Mouse (Mus musculus): ENCODE results near the gene Khdrbs1.
"Not testable (repeated sequence)": the region's sequence is repeated elsewhere in the genome, so short reads cannot be mapped to it uniquely, and the experiment has no call there.

The Khdrbs1 gene

DNA sequence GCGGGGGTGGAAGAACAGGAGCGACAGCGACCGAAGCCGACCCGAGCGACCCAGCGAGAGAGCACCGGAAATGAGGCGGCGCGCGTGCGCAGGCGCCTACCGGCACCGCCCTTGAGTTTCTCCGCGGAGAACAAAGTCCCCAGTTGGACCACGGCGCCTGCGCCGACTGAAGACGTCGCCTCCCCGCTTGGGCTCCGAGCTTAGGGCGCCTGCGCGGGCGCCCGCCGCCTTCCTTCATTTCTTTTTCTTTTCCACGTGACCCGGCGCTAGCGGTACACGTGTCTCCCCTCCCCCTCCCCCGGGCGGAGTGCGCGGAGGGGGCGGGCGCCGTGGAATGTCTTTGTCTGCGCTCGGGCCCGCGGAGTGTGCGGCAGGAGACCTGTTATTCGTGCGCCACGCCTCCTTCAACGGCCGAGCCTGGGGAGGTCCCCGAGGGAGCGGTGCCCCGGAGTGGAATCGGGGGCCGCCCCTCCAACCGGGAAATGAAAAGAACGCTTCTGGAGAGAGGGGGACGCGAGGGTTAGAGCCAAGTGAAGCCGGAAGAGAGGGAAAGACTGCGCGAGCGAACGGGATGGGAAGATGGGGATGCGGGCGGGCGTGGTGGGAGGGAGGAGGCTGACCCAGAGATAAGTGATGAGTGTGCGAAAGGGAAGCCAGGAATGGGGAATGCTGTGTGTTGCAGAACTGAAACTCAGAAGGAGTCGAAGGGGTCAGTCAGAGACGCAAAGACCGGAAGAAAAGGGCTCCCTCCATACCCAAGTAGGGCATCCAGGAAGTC lies at the start of gene Khdrbs1:
TSS of gene Khdrbs1 (minus strand) at position 72 of the 778 bp plus-strand sequence.
- DNase-seq (ENCODE audit: low spot score) = peak; percentile 92

- DNase-seq (ENCODE audit: low spot score) = no peak
Observed at GRCm38 (mm10) chr4:129791399-129791798, 49.3 kb upstream of the Khdrbs1 start.

DNA sequence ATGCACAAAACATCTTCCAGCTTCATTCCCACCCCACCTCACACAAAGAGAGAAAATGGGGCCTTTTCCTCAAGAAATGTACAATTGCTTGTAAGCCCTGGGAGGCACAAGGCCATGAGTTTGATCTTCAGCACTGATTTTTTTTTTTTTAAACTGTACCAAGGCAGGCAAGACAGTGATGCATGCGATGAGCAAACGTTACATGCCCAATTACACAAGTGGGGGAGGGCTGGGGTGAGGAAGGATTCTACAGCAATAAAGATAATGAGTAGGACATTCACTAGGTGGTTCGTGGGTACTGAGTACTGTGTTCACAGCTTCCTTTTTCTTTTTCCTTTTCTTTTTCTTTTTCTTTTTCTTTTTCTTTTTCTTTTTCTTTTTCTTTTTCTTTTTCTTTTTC lies 48.4 kb upstream of the Khdrbs1 start:
- DNase-seq (ENCODE audit: low spot score) = no peak

DNA sequence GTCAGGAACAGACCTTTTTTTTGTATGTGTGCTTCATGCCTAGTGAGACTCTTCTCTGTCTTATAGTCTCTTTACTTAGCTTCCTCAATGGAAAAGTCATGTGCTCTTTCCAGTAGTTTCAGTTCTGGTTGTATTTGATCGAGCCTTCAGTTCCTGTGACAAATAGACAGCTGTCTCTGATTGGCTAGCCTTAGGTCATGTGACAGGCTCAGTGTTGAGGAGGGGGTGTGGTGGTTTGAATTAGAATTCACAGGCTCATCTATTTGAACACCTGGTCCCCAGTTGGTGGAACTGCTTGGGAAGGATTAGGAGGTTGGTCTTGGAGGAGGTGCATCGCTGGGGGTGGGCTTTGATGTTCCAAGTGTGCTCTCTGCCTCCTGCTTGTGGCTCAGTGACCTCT lies 47.5 kb upstream of the Khdrbs1 start:
- DNase-seq (ENCODE audit: low spot score) = no peak

DNA sequence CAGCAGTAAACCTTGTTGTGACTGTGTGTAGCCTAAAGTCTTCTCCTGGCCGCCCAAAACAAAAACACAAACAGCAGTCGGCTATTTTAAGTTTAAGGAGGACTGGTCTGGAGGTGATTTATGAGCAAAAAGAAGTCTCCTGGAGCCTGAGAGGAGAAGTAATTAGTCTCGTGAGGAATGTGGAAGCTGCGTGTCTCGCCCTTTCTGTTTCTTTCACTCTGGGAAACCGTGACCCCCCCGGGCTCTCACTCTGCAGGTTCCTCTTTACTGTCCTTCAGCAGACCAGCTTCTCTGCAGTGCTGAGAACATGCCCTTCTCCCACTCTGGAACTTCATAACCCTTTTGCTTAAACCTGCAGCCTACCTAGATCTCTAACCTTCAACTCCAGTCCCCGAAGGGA lies 46.6 kb upstream of the Khdrbs1 start:
- DNase-seq (ENCODE audit: low spot score) = no peak

DNA sequence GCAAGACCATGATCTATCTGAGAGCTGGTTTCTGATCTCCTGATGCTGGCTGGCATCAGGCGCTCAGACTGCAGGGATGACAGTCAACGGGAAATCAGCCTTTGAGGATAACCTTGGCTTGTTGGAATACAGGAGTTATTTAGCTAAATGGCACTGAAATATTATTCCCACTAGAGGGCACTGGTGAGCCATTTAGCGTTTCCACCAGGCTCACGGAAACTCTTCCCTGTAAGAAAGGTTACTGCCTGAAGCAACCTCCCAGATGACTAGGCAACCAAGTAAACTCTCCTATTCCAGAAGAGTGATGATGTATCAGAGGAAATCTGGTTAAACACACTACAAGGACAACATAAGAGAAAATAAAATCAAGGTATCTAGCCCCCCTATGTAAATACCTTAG lies 43.1 kb upstream of the Khdrbs1 start:
- peak; percentile 70 for DNase-seq (ENCODE audit: low spot score)

- DNase-seq (ENCODE audit: low spot score) = no peak
Observed at GRCm38 (mm10) chr4:129783506-129783905, 41.4 kb upstream of the Khdrbs1 start.

- DNase-seq (ENCODE audit: low spot score) = no peak
Observed at GRCm38 (mm10) chr4:129782857-129783331, 40.8 kb upstream of the Khdrbs1 start.

DNA sequence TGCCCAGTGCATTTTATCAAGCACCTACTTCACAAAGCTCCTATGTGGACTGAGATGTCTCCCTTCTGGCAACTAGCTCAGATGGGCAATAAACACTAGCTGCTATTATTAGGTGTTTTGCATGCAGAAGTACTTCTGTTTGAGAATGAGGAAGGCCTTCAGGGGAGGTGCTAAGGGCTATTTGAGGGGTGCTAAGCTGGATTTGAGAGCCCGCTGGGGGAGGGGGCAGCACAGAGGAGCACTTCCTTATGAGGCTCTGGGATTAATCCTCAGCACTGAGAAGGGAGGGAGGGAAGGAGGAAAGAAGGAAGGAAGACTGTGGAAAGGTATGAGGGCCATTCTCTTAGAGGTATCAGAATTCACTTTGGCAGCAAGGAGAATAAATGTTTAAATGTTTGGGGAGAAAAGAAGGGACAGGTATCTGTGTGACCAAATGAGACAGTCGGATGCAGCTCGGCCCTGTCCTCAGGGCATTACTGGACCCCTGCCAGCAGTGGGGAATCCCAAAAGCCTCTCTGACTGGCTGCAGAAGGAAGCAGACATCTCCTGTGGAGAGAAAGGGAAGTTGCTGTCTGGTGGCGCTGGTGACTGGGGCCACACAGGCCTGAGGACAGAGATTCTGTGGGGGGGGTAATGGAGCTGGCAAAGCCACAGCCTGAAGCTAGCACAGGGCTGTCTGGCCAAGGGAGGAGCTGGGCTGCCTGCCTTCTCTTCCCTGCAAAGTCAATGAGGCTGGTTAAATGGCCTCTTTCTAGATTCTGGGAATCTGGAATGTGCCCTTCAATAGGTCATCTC lies 40.0 kb upstream of the Khdrbs1 start:
- DNase-seq (ENCODE audit: low spot score) = no peak

DNA sequence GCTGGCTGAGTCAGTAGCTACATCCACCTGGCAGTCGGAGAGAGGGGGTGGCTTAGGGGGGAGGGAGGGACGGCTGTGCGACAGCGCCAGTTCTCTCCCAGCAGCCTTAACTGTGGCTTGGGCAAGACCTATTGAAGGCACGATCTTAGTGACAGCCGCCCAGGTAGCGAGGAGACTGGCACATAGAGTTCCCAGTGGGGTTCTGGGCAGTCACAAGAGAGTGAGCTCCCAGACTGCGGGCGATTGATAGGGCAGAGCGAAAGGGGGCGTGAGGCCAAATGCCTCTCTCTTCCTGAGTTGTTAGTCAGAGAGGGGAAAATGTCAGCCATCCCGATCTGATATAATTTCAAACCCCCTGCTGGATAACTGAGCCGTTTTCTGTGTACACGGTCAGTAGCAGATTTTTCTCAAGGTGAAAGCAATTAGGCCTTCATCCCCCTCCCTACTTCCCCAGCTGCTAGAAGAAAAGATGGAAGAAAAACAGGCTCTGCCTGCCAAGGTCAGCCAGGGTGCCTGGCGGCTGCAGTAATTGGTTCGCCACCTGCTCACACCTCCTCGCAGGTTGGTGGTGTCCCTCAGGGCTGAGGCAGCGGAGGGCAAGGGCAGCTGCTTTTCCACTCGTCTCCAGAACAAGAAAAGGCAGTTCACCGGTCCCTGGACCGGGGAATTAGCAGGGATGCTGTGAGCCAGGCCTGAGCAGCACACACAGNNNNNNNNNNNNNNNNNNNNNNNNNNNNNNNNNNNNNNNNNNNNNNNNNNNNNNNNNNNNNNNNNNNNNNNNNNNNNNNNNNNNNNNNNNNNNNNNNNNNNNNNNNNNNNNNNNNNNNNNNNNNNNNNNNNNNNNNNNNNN lies 29.8 kb upstream of the Khdrbs1 start:
- no peak for DNase-seq (ENCODE audit: low spot score)

DNA sequence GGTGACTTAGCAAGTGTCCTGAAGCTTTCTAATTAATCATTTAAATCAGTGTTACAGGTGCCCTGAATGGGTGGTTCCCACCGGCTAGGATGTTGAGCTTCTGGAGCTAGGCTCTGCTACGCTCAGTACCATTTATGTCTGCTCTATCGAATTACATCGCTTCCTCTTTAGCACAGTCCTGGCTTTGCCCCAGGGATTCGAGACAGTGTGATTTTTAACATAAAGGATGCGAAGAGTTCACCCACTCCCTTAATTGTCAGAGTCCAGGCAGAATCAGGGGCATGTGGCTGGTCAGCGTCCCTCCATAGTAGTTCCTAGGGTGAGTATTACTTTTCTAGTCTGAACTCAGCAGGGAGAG lies 29.2 kb upstream of the Khdrbs1 start:
- DNase-seq (ENCODE audit: low spot score) = no peak

DNA sequence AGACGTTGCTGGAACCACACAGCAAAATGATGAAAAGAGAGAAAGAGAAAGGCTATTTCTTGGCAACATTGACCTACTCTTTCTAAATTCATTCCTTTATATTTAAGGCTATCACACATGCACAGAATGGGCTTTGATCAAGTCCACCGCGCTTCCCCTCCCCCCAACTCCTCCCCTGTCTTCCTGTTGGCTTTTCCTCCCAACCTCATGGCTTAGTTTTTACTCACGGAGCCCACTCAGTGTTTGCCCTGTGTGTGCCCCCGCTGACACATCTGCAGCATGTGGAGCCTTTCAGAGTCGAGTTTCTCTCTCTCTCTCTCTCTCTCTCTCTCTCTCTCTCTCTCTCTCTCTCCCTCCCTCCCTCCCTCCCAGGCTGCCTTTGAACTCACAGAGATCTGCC lies 28.5 kb upstream of the Khdrbs1 start:
- no peak for DNase-seq (ENCODE audit: low spot score)

- DNase-seq (ENCODE audit: low spot score) = not testable (repeated sequence)
Observed at GRCm38 (mm10) chr4:129768742-129769141, 26.6 kb upstream of the Khdrbs1 start.

DNA sequence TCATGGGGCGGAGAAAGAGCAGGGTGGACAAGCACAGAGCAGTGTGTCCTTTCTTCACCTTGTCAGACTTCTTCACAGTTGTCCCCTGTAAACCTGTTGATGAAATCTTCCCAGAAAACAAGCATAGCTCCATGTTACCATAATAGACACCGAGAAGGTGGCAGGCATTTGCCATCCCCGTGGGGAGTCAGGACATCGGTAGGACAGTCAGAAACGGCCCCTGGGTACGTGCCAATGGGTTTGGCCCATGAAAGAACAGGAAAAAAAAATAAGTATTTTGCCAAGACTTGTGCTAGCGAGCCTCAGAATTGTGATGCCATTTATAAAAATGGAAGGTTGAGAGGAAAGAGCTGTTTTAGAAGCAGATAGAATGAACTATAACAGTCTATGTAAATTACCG lies 25.7 kb upstream of the Khdrbs1 start:
- no peak for DNase-seq (ENCODE audit: low spot score)

DNA sequence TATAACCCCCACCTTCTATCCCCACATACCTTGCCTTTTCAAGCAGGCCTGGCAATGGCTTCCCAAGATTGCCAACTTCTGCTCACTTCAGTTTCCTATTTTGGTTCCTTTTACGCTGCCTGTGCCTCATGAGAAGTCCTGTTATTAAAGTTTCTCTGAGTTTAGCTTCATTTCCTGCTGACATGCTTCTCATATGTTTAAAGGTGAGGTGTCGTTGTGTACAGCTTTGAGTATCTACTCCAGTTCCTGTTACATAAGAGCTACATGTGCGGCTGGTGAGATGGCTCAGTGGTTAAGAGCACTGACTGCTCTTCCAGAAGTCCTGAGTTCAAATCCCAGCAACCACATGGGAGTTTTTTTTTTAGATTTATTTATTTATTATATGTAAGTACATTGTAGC lies 23.2 kb upstream of the Khdrbs1 start:
- no peak for DNase-seq (ENCODE audit: low spot score)

GRCm38 (mm10) chr4:129762496-129762895 lies 20.4 kb upstream of the Khdrbs1 start:
- not testable (repeated sequence) for DNase-seq (ENCODE audit: low spot score)

DNA sequence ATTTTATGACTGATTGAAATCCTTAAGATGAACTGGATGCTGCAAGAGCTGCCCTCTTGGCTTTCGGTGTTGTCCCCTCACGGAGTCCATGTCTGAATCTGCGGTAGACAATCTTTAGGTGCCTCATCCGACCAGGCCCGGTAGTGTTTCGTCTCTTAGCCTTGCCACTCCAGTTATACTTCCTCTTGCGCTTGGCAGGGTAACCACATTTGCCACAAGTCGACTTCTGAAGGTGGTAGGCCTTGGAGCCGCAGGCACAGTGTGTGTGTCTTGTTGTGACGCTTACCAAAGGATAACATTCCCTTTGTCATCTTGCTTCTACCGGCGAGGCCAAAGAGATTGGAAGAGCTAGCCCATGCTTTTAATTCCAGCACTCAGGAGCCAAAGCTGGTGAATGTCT lies 19.5 kb upstream of the Khdrbs1 start:
- DNase-seq (ENCODE audit: low spot score) = no peak

GRCm38 (mm10) chr4:129755455-129755854 lies 13.4 kb upstream of the Khdrbs1 start:
- DNase-seq (ENCODE audit: low spot score) = no peak

DNA sequence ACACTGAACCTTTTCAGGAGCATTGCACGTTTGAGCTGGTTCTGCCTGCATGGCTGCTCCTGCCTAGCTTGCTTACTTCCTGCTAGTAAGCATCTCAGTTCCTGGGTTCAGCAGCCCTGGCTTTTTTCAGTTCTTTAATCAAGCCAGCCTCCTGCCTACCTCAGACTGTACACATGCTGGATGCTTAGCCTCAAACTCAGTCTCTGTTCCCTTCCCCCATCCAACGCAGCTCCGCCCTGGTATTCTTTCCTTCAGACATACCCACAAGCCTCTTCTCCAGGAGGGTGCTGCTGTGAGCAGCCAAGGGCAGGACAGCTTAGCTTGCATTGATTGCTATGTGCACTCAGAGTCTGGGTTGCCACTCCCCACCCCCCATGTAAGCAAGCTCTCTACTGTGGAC lies 12.6 kb upstream of the Khdrbs1 start:
- no peak for DNase-seq (ENCODE audit: low spot score)

DNA sequence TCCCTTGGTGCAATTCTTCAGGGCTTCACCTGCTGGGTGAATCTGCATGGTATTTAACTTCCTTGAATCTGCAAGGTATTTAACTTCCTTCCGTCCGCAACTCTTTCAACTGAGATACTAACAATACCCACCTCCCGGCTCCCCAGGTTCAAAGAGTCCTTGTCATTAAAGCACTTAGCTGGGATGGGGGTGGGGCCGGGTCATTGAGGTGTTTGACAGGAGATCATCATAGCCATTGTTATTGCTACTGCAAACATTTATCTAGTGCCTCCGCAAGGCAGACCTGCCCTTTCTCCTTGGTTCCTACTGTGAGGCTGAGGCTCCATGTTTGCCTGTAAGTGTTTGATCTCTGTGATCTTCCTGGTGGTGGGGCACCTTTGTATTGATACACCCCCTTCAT lies 8.3 kb upstream of the Khdrbs1 start:
- DNase-seq (ENCODE audit: low spot score) = no peak

GRCm38 (mm10) chr4:129746591-129746990 lies 4.5 kb upstream of the Khdrbs1 start:
- no peak for DNase-seq (ENCODE audit: low spot score)

GRCm38 (mm10) chr4:129746106-129746505 lies 4.0 kb upstream of the Khdrbs1 start:
- DNase-seq (ENCODE audit: low spot score) = no peak
